Mouse (Mus musculus) spleen, adult 2 months (tissue): ENCODE results near the gene Wsb1.

Experiments
- CTCF ChIP-seq: fragments of 200-500 bp; IDR thresholded peaks from 2 replicates; pipeline ENCODE4 v1.5.1; 2011; ENCODE audit warnings: mild to moderate bottlenecking, inconsistent platforms; ENCODE audit not compliant: insufficient read depth, insufficient read length, insufficient replicate concordance; ENCODE audit errors: extremely low read depth
- POLR2A ChIP-seq: fragments of 200-500 bp; IDR thresholded peaks from 2 replicates; pipeline ENCODE4 v1.6.1; 2011; ENCODE audit warnings: low read depth, low read length, inconsistent platforms

- TF ChIP-seq CTCF (no peak), POLR2A (no peak)
These were observed 32.8 kb downstream of the Wsb1 start for GRCm38 (mm10) chr11:79221641-79222040.
